Mouse (Mus musculus) stomach, postnatal 0 days (tissue): ENCODE measurements at regions not wholly inside any gene's neighbourhood (a gene's known extent, or its start where the extent isn't known, plus 50 kb on each side); places are given as distances from the start of the nearest gene placed in this dataset.

Experiments
- CTCF ChIP-seq: IDR thresholded peaks from 2 replicates; pipeline ENCODE4 v1.5.1; 2016; ENCODE audit warnings: antibody characterized with exemption, low read depth, mild to moderate bottlenecking, moderate library complexity
- EP300 ChIP-seq: optimal IDR thresholded peaks from 2 replicates; pipeline ENCODE3; 2016; ENCODE audit warnings: antibody characterized with exemption

DNA sequence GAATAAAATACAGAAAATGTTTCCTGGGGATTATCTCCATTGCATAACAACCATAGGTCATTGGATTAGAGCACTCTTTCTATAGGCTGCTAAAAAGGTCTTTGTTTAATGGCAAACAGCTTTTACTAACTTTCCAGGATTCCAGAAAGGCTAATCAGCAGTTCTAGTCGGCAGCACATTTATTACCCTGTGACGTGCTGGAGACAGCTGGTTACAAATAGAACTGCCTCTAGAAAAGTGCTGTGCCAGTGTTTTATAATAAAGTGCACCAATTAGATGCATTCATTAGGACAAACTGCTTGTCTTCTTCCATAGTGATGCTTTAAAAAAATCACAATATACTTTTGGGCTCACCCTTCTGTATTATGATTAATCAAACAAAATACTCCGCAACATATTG, 466.2 kb downstream of the Pabpc4l start:
- TF ChIP-seq CTCF (no peak), EP300 (no peak)
